Mouse (Mus musculus): ENCODE results near the gene Gm19668. TPM values are rescaled to one million over a fixed set of nuclear protein-coding genes. Genes with fewer than 3 reads are reported as not detected.

The Gm19668 gene
- polyA plus RNA-seq, 1 experiment, result not detected

DNA sequence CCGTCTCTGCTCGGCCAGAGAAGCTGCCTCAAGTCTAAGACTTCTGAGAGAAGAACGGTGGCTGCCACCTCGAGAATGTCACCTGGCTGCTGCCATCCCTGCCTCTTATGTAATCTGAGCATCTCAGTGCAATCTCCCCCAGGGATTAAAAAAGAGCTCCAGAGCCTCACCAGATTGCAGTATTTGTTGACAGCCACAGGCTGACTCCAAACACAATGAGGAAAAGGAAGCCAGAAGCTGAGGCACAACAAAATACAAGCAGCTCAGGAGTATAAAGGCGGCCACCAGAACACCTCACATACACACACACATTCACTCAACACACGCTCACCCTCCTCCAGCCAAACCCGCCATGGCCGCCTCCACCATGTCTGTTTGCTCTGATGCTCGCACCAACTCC lies 36.7 kb upstream of the Gm19668 start, which contains the start of gene Krtap10-10:
Gene Krtap10-10 (plus strand): TSS at position 301 of the 400 bp plus-strand sequence.
- Histone ChIP-seq H3ac (ENCODE audit: control insufficient read depth, insufficient read length) (no peak within 1 kb of the TSS), H3K36me3 (ENCODE audit: control insufficient read depth, insufficient read depth) (no peaks in the 10 kb centered on the region), H3K4me3 (no peak within 1 kb of the TSS), H3K4me2 (ENCODE audit: low read depth) (no peak within 1 kb of the TSS), H3K27me3 (ENCODE audit: control insufficient read depth, insufficient read depth, insufficient read length) (peaks cover 7% of the 10 kb centered on the region), H3K79me2 (ENCODE audit: control insufficient read depth, insufficient read depth) (no peaks in the 10 kb centered on the region)
- TF ChIP-seq REST (IDR thresholded peaks at IDR 0.05; ENCODE audit: insufficient read depth, insufficient read length) (no peak), USF1 (IDR thresholded peaks at IDR 0.05; ENCODE audit: low read depth) (no peak), MYOG (IDR thresholded peaks at IDR 0.05; ENCODE audit: control insufficient read depth in 1 of 3, insufficient read depth in 1 of 3, insufficient read length in 2 of 3, low read depth in 2 of 3) (no peak), E2F4 (IDR thresholded peaks at IDR 0.05; ENCODE audit: insufficient read depth) (no peak), TCF12 (IDR thresholded peaks at IDR 0.05; ENCODE audit: insufficient read depth, poor library complexity, severe bottlenecking) (no peak), POLR2AphosphoS2 (IDR thresholded peaks at IDR 0.05; ENCODE audit: insufficient read length, low read depth) (no peak), MAX (IDR thresholded peaks at IDR 0.05; ENCODE audit: low read depth) (no peak), CEBPB (IDR thresholded peaks at IDR 0.05; ENCODE audit: insufficient read depth, poor library complexity, severe bottlenecking) (no peak), MYOD1 (IDR thresholded peaks at IDR 0.05; ENCODE audit: control insufficient read depth in 1 of 3, insufficient read length in 2 of 3, low read depth in 2 of 3) (no peak), SRF (IDR thresholded peaks at IDR 0.05; ENCODE audit: control insufficient read depth, insufficient read length, low read depth) (no peak), POLR2A (IDR thresholded peaks at IDR 0.05; ENCODE audit: insufficient read length, low read depth) (no peak), TCF3 (IDR thresholded peaks at IDR 0.05; ENCODE audit: insufficient read length, low read depth) (no peak)

DNA sequence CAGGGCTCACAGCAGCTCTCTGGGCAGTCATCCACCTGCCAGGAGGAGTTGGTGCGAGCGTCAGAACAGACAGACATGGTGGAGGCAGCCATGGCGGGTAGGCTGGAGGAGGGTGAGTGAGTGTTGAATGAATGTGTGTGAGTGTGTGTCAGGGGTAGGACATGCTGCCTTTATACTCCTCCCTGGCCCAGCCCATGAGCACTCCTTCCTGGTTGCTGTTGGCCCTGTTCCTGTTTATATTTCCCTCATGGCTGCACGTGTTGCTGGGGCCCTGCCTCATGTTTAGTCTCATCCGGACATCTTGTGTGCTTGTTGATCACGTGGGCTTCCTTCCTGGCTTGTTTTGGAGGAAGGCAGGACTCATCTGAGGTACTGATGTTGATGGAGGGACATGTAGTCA lies 28.0 kb upstream of the Gm19668 start, which contains the start of gene Krtap10-4:
Gene Krtap10-4 (minus strand): TSS at position 145 of the 400 bp plus-strand sequence.
- TF ChIP-seq CEBPB (IDR thresholded peaks at IDR 0.05; ENCODE audit: insufficient read depth, poor library complexity, severe bottlenecking) (no peak), MYOG (IDR thresholded peaks at IDR 0.05; ENCODE audit: control insufficient read depth in 1 of 3, insufficient read depth in 1 of 3, insufficient read length in 2 of 3, low read depth in 2 of 3) (no peak), TCF12 (IDR thresholded peaks at IDR 0.05; ENCODE audit: insufficient read depth, poor library complexity, severe bottlenecking) (no peak), MYOD1 (IDR thresholded peaks at IDR 0.05; ENCODE audit: control insufficient read depth in 1 of 3, insufficient read length in 2 of 3, low read depth in 2 of 3) (no peak), USF1 (IDR thresholded peaks at IDR 0.05; ENCODE audit: low read depth) (no peak), E2F4 (IDR thresholded peaks at IDR 0.05; ENCODE audit: insufficient read depth) (no peak), POLR2AphosphoS2 (IDR thresholded peaks at IDR 0.05; ENCODE audit: insufficient read length, low read depth) (no peak), MAX (IDR thresholded peaks at IDR 0.05; ENCODE audit: low read depth) (no peak), TCF3 (IDR thresholded peaks at IDR 0.05; ENCODE audit: insufficient read length, low read depth) (no peak)
- Histone ChIP-seq H3K79me2 (ENCODE audit: control insufficient read depth, insufficient read depth) (no peaks in the 10 kb centered on the region), H3K36me3 (ENCODE audit: control insufficient read depth, insufficient read depth) (no peaks in the 10 kb centered on the region), H3K27me3 (ENCODE audit: control insufficient read depth, insufficient read depth, insufficient read length) (peaks cover 11% of the 10 kb centered on the region), H3K4me3 (no peak within 1 kb of the TSS), H3ac (ENCODE audit: control insufficient read depth, insufficient read length) (no peak within 1 kb of the TSS), H3K4me2 (ENCODE audit: low read depth) (no peak within 1 kb of the TSS)

DNA sequence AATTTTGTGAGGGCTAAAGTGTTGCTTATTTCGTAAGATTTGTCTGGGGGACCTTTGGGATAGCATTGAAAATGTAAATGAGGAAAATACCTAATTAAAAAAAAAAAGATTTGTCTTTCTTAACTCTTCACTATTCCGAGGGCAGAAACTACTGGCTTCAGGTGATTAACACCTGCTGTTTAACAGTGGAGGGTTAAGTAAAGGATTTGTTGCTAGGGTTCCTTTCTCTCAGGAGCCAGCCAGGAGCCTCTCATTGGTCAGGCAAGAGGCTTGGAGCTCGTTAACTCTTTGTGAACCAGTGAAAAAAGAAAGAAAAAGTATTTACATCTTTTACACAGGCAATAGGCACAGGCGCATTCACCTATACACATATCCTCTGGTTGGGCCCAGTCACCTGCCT lies 20.3 kb upstream of the Gm19668 start:
- peaks cover 13% of the 10 kb centered on the region for H3K27me3 ChIP-seq (ENCODE audit: control insufficient read depth, insufficient read depth, insufficient read length)
- TF ChIP-seq TCF12 (IDR thresholded peaks at IDR 0.05; ENCODE audit: insufficient read depth, poor library complexity, severe bottlenecking), result no peak
- no peak for TF ChIP-seq POLR2A (IDR thresholded peaks at IDR 0.05; ENCODE audit: insufficient read length, low read depth)
- TF ChIP-seq E2F4 (IDR thresholded peaks at IDR 0.05; ENCODE audit: insufficient read depth), result no peak
- no peak for TF ChIP-seq REST (IDR thresholded peaks at IDR 0.05; ENCODE audit: insufficient read depth, insufficient read length)
- TF ChIP-seq MYOD1 (IDR thresholded peaks at IDR 0.05; ENCODE audit: control insufficient read depth in 1 of 3, insufficient read length in 2 of 3, low read depth in 2 of 3), result no peak
- no peak for TF ChIP-seq POLR2AphosphoS2 (IDR thresholded peaks at IDR 0.05; ENCODE audit: insufficient read length, low read depth)
- no peak for TF ChIP-seq CEBPB (IDR thresholded peaks at IDR 0.05; ENCODE audit: insufficient read depth, poor library complexity, severe bottlenecking)
- TF ChIP-seq MYOG (IDR thresholded peaks at IDR 0.05; ENCODE audit: control insufficient read depth in 1 of 3, insufficient read depth in 1 of 3, insufficient read length in 2 of 3, low read depth in 2 of 3), result no peak
- TF ChIP-seq MAX (IDR thresholded peaks at IDR 0.05; ENCODE audit: low read depth), result no peak
- TF ChIP-seq SRF (IDR thresholded peaks at IDR 0.05; ENCODE audit: control insufficient read depth, insufficient read length, low read depth), result no peak
- TF ChIP-seq TCF3 (IDR thresholded peaks at IDR 0.05; ENCODE audit: insufficient read length, low read depth), result no peak

DNA sequence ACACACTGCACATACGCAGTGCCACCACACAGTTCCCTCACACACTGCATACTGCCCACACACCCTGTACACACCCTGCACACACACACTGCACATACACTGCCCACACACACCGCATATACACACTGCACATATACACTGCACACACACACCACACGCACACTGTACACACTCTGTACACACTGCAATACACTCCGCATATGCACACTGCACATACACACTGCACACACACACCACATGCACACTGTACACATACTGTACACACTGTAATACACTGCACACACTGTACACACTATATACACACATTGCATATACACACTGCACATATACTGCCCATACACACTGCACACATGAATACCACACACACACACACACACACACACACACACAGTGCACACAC lies 19.6 kb upstream of the Gm19668 start:
- TF ChIP-seq TCF3 (IDR thresholded peaks at IDR 0.05; ENCODE audit: insufficient read length, low read depth), result no peak
- TF ChIP-seq E2F4 (IDR thresholded peaks at IDR 0.05; ENCODE audit: insufficient read depth), result no peak
- TF ChIP-seq MYOG (IDR thresholded peaks at IDR 0.05; ENCODE audit: control insufficient read depth in 1 of 3, insufficient read depth in 1 of 3, insufficient read length in 2 of 3, low read depth in 2 of 3), result no peak
- TF ChIP-seq SRF (IDR thresholded peaks at IDR 0.05; ENCODE audit: control insufficient read depth, insufficient read length, low read depth), result no peak
- TF ChIP-seq USF1 (IDR thresholded peaks at IDR 0.05; ENCODE audit: low read depth), result no peak
- no peak for TF ChIP-seq MAX (IDR thresholded peaks at IDR 0.05; ENCODE audit: low read depth)
- no peak for TF ChIP-seq MYOD1 (IDR thresholded peaks at IDR 0.05; ENCODE audit: control insufficient read depth in 1 of 3, insufficient read length in 2 of 3, low read depth in 2 of 3)
- TF ChIP-seq REST (IDR thresholded peaks at IDR 0.05; ENCODE audit: insufficient read depth, insufficient read length), result no peak
- H3K4me2 ChIP-seq (ENCODE audit: low read depth), result no peak overlapping the region
- H3ac ChIP-seq (ENCODE audit: control insufficient read depth, insufficient read length), result no peak overlapping the region
- no peaks in the 10 kb centered on the region for H3K36me3 ChIP-seq (ENCODE audit: control insufficient read depth, insufficient read depth)
- no peak overlapping the region for H3K4me3 ChIP-seq
- H3K27me3 ChIP-seq (ENCODE audit: control insufficient read depth, insufficient read depth, insufficient read length), result peaks cover 13% of the 10 kb centered on the region
- no peaks in the 10 kb centered on the region for H3K79me2 ChIP-seq (ENCODE audit: control insufficient read depth, insufficient read depth)

More for the DNA sequence above, 20.3 kb upstream of the Gm19668 start:
- no peaks in the 10 kb centered on the region for H3K36me3 ChIP-seq (ENCODE audit: control insufficient read depth, insufficient read depth)
- no peak overlapping the region for H3K4me2 ChIP-seq (ENCODE audit: low read depth)
- H3ac ChIP-seq (ENCODE audit: control insufficient read depth, insufficient read length), result no peak overlapping the region
- no peak overlapping the region for H3K4me3 ChIP-seq
- no peaks in the 10 kb centered on the region for H3K79me2 ChIP-seq (ENCODE audit: control insufficient read depth, insufficient read depth)
